Mouse (Mus musculus) gonadal fat pad, adult 2 months (tissue): ENCODE measurements around the gene Taok3. TPM values are rescaled to one million over a fixed set of nuclear protein-coding genes. Genes with fewer than 3 reads are reported as not detected.

ENCODE experiments used
- DNase-seq: peaks from one replicate; pipeline ENCODE4 v3.0.0-alpha.2; 2012; ENCODE audit warnings: low read depth
- polyA plus RNA-seq: library from polyadenylated mRNA; depleted of rRNA; stranded (reverse); fragments of >200 nt; gene quantifications from 2 replicates; pipeline ENCODE4 v1.2.3, GENCODE M21; 2012

The Taok3 gene
- polyA plus RNA-seq, 1 experiment: 8.5 TPM

DNA sequence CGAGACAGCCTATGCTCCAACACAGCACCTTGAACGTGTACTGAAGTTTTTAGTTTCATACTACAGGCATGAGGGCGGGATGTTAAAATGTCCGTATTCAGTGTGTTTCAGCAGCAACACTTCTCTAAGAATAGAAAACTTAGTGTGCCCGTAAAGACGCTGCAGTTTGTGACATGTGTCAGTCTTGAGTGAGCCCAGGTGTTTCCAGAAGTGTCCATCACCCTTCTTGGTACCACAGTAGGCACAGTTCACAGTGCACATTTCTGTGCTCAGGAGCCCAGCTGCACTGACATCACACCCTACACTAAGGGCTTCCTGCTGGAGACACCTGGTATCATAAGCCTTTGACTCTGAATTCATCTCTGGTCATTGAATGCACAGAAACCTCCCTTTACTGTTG, 58.6 kb downstream of the Taok3 start:
- no peak for DNase-seq

DNA sequence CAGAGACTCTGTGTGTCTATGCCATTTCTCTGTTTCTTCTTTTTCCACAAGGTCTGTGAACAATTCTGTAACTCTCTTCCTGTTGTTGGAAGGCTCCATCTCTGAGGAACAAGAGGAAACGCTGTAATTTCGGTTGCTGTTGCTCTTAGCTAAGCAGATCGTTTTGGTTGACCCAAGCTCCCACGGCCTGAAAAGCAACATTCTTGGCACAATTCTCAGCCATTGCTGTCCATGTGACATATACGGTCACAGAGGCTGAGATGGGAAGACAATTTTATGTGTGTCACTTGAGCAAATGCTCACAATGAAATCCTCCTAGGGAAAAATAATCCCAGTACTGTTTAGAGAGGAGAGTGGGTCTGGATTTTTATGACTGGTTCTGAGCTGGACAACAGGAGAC, 62.0 kb downstream of the Taok3 start:
- DNase-seq: no peak

DNA sequence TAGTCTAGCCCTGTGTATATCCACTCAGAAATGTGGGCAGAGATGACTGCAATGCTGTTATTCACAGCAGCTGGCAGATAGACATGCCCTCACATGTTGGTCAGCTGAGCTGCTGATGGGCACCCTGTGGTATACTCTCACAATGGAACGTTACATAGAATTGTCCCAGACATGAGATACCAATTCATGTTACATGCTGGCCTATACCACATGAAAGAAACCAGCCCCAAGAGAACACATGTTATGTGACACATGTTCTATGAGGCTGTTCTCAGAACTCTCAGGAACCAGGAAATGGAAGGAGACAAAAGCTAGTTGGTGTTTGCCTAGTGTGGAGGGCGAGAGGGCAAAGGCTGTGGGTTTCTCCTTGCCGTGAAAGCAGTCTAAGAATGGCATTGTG, 62.5 kb downstream of the Taok3 start:
- DNase-seq: no peak

DNA sequence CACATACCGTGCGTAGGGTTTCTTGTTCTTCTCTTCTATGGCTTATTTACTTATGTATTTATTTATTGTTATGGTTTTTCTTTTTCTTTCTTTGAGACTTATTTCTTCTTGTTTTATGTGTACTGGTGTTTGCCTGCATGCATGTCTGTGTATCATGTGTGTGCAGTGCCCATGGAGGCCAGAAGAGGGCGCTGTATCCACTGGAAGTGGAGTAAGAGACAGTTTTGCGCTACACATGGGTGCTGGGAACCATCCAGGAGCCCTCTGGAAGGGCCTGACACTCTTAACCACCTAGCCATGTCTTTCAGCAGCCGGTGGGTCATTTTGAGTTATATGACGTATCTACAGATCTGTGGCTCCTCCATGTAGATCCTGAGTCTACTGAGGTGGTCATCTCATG, 64.9 kb downstream of the Taok3 start:
- no peak for DNase-seq

DNA sequence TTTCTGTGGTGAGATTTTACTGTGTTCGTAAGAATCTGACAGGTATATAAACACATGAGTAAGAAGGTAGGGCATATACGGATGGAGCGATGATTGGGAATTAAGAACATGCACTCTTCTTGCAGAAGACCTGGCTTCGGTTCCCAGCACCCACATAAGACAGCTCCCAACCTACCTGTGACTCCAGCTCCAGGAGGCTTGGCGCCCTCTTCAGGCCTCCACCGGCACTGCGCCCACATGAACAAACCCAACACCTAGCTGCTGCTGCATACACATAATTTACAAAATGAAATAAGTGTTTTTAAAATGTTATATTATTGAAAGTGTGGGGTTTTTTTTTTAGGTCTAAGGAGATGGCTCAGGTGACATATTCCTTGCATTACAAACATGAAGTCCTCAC, 65.7 kb downstream of the Taok3 start:
- no peak for DNase-seq

DNA sequence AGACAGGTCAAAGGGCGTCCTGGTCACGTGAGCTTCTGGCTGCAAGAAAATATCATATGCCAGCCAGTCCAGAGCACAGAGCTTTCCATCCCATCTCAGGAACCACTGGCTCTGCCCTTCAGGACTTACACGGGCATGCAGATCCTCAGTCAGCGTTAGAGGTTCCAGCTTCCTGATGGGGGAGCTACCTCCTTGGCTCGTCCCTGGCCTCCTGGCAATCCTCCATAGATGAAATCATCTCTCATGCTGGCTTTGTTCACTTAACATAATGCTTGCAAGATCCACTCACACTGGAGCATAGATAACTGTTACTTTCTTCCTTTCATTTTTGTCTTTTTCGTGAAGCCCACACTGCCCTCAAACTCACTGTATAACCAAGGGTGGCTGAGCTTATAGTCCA, 72.1 kb downstream of the Taok3 start:
- no peak for DNase-seq

GRCm38 (mm10) chr5:117193748-117194147, 73.8 kb downstream of the Taok3 start:
- no peak for DNase-seq

- DNase-seq: no peak
Measured at GRCm38 (mm10) chr5:117194672-117195071, 74.7 kb downstream of the Taok3 start.

- DNase-seq: no peak
Measured at GRCm38 (mm10) chr5:117196551-117196950, 76.6 kb downstream of the Taok3 start.

GRCm38 (mm10) chr5:117198390-117198789, 78.5 kb downstream of the Taok3 start:
- no peak for DNase-seq

DNA sequence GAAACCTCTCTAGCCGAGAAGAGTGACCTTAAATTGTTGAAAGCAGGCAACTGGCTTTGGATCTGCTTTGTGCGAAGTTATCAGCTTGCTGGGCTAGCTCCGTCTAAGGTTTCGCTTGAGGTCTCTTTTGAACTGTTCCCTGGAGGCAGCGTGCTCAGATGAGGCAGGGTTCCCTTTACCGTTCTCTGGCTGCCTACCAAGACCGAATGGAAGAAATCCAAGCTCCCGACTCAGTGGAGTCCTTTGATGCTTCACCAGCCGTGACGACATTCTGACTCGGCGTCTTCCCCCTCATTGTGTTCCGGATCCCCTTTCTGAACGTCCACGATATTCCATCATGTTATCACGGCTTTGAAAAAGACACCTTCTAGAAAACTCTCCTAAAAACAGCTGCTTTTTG, 87.4 kb downstream of the Taok3 start:
- DNase-seq: no peak

GRCm38 (mm10) chr5:117214016-117214415, 94.1 kb downstream of the Taok3 start:
- no peak for DNase-seq

- no peak for DNase-seq
Measured at GRCm38 (mm10) chr5:117231059-117231458, 111.1 kb downstream of the Taok3 start.

GRCm38 (mm10) chr5:117236540-117236939, 116.6 kb downstream of the Taok3 start:
- no peak for DNase-seq

DNA sequence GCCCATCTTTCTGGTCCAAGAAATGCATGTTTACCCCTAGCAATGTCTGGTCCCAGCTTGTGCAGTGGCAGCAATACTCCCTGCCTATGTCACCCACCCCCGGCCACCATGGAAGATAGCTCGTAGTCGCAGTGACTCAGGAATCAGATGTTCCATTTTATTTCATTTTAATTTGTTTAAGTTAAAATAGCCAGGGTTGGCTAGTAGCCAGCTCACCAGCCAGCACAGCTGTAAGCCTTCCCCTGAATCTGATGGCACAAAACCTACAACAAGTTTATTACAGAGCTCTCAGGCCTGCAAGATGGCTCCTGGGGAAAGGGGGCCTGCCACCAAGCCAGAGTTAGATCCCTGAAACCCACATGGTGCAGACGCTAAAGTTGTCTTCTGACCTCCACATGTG, 119.2 kb downstream of the Taok3 start:
- DNase-seq: no peak

DNA sequence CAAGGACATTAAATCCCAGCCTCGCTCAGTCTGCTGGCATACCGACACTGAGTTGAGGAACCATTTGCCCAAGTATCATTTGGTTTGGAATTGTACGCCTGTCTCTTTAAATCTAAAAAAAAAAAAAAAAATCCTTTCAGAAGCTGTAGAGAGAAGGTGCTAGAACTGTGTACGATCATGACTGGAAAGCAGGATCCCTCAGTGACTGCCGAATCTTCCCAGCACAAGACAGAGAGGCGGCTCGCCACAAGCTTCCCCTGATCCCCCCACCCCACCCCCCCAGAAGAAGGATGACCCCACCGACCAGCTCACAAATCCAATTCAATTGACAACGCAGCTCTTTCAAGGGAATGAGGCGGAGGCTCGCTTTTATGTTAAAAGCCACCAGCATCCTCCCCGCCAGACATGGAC, 120.4 kb downstream of the Taok3 start:
- DNase-seq: no peak

DNA sequence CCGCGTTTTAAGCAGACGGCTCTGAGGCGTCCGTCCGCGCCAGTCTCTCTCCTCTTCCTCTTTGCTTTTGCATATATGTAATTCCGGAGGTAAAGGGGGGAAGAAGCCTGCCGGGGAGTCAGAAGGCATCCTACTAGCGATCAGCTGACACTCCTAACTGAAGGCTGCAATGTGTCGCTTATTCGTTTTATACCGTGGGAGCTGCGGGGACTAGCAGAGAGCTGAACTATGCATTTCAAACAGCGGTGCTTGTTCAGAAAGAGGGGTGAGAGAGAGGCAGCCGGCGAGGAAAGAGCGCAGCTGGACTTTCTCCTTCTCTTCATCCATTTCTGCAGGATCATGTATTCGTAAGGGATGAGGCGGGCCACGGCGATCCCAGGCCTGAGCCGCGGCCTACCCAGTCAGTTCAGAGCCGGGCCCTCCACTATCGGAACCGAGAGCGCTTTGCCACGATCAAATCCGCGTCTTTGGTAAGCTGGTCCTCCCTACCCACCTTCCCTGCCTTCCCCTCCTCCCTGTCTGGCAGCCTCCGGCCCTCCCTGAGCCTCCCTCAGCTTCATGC, 120.9 kb downstream of the Taok3 start:
- DNase-seq: no peak

DNA sequence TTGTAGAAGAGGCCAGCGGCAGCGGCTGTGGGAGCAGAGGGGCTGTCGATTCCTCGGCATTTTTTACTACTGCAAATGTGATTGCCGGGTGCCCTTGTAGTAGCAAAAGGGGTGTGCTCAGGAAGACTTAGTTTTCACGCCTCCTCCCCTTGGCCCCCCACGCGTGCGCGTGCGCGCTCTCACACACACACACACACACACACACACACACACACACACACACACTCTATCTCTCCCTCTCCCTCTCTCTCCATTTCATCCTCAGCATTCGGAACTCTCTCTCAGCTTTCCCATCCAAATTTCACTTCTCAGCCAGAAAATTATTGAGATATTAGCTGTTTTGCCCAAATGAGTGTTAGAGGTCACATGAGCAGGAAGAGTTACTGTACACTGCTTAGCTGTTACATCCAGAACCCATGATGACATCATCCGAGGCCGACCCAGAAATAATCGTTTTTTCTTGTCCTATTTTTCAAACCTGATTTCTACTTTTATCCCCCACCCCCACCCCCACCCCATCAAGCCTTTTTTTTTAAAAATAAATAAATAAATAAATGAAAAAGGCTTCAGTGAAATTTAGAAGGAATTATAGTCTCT, 122.1 kb downstream of the Taok3 start:
- no peak for DNase-seq

GRCm38 (mm10) chr5:117242671-117243478, 122.9 kb downstream of the Taok3 start:
- DNase-seq: no peak

DNA sequence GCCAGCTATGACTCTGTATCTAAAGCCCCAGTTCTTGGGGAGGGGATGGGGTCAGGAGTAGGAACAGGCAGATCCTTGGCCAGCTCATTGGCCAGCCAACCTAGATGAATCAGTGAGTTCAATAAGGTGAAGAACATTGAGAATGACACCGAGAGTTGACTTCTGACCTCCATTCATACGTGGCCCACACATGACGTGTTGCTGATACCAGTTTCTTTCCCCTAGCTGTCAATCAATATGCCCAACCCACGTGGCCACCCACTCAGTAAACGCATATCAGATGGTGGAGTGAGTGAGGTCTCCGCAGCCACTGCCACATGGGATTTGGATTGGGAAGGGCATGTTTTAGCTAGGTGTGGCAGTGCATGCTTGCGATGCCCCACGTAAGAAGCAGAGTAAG, 125.2 kb downstream of the Taok3 start:
- no peak for DNase-seq

DNA sequence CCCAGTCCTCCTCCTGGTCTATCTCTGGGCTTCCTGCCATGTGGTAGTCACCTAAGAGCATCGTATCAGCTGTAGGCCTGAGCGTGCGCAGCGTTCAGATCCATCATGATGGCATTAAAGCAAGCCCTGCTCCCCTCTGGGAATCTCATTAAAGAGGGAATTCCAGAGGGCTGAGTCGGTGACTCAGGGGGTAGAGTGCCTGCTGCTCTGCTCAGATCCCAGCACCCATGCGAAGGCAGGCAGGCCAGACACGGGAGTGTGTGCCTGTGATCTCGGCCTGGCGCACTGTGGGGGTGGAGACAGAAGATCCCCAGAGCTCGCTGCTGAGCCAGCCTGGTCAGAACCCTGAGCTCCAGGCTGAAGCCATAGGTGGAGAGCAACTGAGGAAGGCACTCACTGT, 128.4 kb downstream of the Taok3 start:
- DNase-seq: no peak

DNA sequence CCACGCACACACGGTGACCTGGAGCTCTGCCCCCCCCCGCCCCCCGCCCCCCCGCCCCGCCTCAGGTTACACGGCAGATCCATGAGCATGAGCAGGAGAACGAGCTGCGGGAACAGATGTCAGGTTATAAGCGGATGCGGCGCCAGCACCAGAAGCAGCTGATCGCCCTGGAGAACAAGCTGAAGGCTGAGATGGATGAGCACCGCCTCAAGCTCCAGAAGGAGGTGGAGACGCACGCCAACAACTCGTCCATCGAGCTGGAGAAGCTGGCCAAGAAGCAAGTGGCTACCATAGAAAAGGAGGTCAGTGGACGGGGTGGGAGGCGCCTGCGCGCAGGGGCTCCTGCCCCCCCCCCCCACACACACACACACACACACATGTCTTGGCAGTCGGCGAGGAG, 130.9 kb downstream of the Taok3 start:
- DNase-seq: no peak

- no peak for DNase-seq
Measured at GRCm38 (mm10) chr5:117251763-117252162, 131.8 kb downstream of the Taok3 start.
